Mouse (Mus musculus): Measurements from ENCODE around the gene Adgrb2.

The Adgrb2 gene

GRCm38 (mm10) chr4:129989925-129990324 is 5.3 kb downstream of the Adgrb2 start:
- no peak for DNase-seq

- DNase-seq = no peak
These were observed 8.1 kb downstream of the Adgrb2 start for GRCm38 (mm10) chr4:129992720-129993119.

DNA sequence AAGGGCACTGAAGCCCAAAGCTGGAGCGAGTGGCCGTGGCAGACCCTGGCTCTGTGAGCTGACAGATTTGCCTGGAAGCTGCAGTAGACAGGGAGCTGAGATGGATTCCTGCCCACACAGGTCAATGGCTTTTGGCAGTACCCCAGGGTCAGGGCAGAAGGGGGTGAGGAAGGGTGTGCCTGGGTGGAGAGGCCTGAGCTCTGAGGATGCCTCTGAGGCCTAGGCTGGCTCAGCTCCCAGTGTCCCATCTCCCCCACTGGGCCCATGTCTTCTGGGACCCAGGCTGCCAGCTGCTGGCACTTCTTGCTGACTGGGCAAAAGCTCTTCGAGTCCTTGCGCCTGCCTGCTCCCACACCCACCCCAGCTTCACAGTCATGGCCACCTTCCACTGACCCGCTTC is 8.5 kb downstream of the Adgrb2 start:
- no peak for DNase-seq

DNA sequence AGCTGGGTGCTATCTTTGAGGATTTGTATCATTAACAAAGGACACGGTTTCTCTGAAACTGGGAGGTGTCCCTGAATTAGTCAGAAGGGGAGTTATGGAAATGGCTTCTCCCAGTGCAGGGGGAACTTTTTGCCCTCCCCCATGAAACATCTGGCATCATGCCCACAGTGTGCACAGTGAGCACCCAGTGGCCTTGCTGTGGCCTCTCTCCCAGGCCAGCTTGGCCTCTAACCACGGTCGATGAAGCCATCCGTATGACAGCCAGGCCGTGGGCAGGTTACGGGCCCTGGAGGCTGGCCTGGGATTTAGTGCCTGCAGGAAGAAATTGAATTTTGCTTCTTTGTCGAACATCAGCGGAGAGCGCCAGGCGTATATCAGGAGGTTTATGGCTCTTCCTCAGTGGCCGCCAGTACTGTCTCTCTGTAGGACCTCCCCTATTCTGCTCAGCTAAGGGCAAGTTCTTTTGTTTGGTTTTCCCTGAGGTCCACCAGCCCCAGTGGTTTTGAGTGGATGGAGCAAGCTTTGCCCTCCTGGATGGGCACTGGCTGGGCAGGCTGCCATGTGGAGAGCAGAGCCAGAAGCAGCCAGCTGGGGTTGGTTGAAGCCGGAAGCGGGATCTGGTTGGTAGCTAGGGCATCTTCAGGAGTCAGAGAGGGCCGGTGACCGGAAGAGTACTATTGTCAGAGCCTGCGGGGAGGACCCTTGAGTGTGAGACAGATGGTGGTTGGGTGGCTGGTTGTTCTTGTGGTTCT is 9.4 kb downstream of the Adgrb2 start:
- DNase-seq = peak; percentile 62

- DNase-seq = no peak
These were observed 10.1 kb downstream of the Adgrb2 start for GRCm38 (mm10) chr4:129994728-129995127.

DNA sequence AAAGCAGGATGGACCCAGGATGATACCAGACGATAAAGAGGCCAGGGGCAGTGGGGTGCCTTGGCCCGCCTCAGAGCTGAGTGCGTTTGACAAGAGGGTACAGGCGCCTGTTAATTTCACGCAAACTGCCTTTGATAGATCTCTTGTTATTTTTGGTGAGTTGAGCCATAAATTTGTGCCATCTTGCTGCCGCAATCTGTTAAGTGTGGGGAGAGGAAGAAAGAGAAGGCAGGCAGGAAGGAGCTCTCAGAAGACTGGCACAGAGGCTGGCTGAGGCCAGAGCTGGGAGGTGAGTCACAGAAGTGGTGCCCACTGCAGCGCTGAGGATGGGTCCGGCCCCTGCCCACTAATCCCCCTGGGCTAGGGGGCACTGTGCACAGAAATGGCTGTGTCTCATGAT is 10.6 kb downstream of the Adgrb2 start:
- no peak for DNase-seq

- DNase-seq = no peak
These were observed 11.3 kb downstream of the Adgrb2 start for GRCm38 (mm10) chr4:129996015-129996414.

GRCm38 (mm10) chr4:129998124-129998523 is 13.5 kb downstream of the Adgrb2 start:
- no peak for DNase-seq

DNA sequence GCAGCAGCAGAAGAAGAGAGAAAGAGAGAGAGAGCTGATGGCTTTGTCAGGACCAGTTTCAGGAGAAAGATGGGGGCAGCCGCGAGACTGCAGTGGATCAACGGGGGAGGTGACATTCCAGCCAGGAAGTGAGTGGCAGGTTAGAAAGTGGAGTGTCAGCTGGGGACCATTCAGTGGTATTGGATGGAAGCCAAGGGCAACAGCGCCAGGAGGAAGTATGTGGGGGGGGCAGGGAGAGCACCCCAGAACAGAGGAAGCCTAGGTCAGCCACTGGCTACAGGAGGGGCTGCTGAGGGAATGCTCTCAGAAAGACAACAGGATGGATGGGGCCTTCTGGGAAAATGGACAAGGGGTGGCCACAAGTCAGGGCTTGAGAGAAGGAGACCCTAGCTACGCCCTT is 17.0 kb downstream of the Adgrb2 start:
- no peak for DNase-seq

DNA sequence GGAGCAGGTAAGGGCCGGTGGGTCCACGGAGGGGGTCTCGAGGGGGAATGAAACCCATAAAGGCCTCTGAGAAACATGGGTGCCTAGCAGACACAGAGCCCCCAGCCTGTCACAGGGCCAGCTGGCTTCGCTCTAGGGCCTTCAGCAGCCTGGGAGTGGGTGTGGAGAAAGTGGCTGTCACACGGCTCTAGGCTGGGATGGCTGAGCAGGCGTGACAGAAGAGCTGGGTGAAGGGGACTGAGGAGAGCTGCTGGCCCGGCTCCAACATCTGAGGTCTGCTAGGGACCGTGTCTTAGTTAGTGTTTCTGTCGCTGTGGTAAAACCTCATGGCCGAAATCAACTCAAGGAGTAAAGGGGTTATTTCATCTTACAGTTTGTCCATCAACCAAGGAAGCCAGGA is 17.5 kb downstream of the Adgrb2 start:
- peak; percentile 56 for DNase-seq

DNA sequence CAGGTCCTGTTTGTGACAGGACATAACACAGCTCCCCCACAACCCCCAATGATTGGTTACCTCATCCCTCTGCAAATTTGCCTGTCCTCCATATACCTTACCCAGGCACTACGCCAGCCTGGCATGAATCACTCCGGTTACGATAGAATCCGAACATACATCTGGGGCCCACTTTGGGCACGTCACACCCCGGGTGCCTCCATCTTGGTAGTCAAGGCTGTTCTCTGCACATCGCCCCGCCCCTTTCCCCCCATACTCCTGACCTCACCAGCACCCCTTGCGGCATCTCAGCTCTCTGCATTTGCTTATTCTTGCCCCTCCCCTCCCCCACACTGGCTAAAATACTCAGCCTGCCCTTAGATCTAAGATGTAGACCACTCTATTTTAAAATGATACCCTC is 20.9 kb downstream of the Adgrb2 start:
- no peak for DNase-seq

- DNase-seq = no peak
These were observed 21.9 kb downstream of the Adgrb2 start for GRCm38 (mm10) chr4:130006533-130006932.

DNA sequence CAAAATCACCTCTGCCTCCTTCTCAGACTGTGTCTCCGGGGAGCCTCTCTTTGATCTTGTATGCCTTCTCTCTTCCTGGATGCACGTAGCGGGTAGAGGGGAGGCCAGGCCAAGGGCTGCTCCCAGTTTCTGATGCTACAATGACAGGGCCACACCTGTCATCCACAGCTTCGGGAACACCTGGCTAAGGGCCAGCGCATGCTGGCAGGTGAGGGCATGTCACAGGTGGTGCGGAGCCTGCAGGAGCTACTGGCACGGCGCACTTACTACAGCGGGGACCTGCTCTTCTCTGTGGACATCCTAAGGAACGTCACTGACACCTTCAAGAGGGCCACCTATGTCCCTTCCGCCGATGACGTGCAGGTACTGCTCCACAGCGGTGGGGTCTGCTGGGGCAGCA is 24.4 kb downstream of the Adgrb2 start:
- DNase-seq = no peak

DNA sequence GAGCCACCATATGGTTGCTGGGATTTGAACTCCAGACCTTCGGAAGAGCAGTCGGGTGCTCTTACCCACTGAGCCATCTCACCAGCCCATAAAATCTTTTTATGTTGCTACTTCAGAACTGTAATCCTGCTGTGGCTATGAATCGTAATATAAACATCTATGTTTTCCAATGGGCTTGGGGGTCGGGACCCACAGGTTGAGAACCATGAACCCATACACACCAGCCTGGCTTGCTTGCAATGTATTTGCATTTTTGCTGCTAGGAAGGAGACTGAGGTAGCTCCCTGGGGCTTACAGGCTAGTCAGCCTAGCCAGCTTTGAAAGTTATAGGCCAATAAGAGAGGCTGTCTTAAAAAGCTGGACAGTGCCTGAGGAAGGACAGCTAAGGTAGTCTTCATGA is 26.1 kb downstream of the Adgrb2 start:
- no peak for DNase-seq

DNA sequence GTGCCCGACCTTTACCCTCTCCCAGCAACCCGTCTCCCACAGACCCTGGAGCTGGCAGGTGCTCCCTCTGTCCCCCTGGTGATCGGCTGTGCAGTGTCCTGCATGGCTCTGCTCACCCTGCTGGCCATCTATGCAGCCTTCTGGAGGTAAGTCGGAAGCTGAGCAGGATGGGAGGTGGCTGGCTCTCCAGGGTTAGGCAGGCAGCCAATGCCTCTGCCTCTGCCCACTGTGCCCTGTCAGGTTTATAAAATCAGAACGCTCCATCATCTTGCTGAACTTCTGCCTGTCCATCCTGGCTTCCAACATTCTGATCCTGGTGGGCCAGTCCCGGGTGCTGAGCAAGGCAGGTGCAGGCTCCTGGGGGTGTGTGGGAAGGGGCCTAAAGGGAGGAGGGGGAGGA is 27.6 kb downstream of the Adgrb2 start:
- DNase-seq = no peak

GRCm38 (mm10) chr4:130013111-130013510 is 28.4 kb downstream of the Adgrb2 start:
- DNase-seq = no peak

DNA sequence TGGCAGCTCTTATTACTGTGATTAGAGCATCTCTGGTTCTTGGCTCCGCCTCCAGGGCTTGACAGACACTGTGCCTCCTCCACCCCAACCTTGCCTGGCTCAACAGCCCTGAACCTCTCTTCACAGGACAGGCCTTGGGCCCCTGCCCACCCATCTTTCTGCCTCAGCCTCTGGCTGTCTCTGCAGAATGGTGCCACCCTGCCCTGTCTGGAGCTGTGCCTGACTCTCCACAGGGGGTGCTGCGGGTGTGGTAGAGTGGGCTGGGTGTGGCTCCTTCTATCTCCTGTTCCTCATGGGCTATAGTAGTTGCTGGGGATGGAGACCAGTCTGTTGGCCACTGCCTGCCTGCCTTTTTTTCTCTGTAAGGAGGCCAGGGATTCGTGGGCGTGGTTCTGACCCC is 31.3 kb downstream of the Adgrb2 start:
- no peak for DNase-seq

- DNase-seq = no peak
These were observed 32.5 kb downstream of the Adgrb2 start for GRCm38 (mm10) chr4:130017036-130017674.

DNA sequence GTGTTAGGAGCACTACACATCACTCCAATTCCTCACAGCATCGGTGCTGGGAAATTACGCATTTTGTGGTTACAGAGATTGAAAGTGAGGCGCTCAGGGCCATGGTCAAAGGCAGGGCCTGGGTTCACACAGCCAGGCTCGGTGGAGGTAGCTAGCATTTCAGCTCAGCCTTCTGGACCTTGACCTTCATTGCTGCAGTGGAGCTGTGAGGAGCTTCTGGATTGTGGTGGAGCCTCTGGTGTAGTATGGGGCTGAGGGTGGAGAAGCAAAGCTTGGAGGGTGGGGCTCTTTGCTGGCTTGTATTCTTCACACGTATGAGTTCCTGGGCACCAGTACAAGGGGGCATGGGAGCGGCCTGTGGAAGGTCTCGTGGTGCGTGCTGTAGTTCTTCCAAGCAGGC is 38.3 kb downstream of the Adgrb2 start:
- no peak for DNase-seq

DNA sequence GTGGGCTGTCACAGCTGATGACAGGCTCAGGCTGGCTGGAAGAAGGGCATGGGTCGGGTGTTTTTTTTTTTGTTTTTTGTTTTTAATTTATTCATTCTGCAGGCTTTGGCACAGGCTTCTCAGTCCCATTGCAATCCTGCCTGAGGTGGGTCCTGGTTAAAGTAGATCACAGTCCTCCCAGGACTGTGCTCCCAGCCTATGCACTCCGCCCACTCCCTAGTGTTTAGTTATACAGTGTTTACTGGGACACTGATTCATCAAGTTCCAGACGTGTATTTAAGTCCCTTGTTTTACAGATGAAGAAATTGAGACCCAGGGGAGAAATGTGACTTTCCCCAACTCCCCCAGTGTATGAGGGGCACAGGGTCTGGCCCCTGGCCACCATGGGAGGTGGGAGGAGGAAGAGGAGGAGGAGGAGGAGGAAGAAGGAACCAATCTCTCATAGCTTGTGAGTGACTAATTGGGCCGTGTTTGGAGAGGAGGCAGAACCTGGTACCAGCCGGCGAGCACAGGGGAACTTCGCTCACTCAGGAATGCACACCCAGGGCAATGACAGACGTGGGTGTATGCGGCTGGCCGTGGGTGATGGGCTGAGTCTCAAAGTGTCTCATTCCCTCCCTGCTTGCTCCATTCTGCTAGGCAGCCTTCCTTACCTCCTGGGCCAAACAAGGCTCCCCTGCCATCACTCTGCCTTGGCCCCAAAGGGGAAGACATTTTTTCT is 39.0 kb downstream of the Adgrb2 start:
- DNase-seq = no peak

GRCm38 (mm10) chr4:130025544-130025943 is 40.9 kb downstream of the Adgrb2 start:
- DNase-seq = no peak

GRCm38 (mm10) chr4:130031146-130031545 is 46.5 kb downstream of the Adgrb2 start:
- DNase-seq = no peak

- no peak for DNase-seq
These were observed 48.8 kb downstream of the Adgrb2 start for GRCm38 (mm10) chr4:130033496-130033895.

- peak; percentile 76 for DNase-seq
These were observed 51.4 kb downstream of the Adgrb2 start for GRCm38 (mm10) chr4:130036112-130036511.

All from kidney, postnatal 10 days (tissue).